Mouse (Mus musculus): ENCODE measurements at regions not wholly inside any gene's neighbourhood (a gene's known extent, or its start where the extent isn't known, plus 50 kb on each side); places are given as distances from the start of the nearest gene placed in this dataset.

GRCm38 (mm10) chr11:32925421-32926271, 101.2 kb upstream of the Smim23 start:
- Histone ChIP-seq H3K4me3 (ENCODE audit: insufficient read depth, poor library complexity, severe bottlenecking) (no peak overlapping the region), H3K79me3 (ENCODE audit: low read depth) (no peaks in the 10 kb centered on the region), H3ac (ENCODE audit: control insufficient read depth, insufficient read length, low read depth) (no peak overlapping the region), H3K79me2 (ENCODE audit: control insufficient read depth, insufficient read depth) (no peaks in the 10 kb centered on the region), H3K27me3 (ENCODE audit: control insufficient read depth, insufficient read depth, insufficient read length) (peaks cover 1% of the 10 kb centered on the region), H3K36me3 (ENCODE audit: control insufficient read depth, insufficient read depth) (no peaks in the 10 kb centered on the region)
- TF ChIP-seq CEBPB (IDR thresholded peaks at IDR 0.05; ENCODE audit: low read depth) = no peak
- no peak for TF ChIP-seq MYOG (IDR thresholded peaks at IDR 0.05; ENCODE audit: control insufficient read depth, extremely low read depth, insufficient read length)
- no peak for TF ChIP-seq MYOD1 (IDR thresholded peaks at IDR 0.05; ENCODE audit: control insufficient read depth, insufficient read length, low read depth)
- no peak for TF ChIP-seq CTCF (IDR thresholded peaks at IDR 0.05; ENCODE audit: control insufficient read depth, insufficient read depth, insufficient read length)
- no peak for TF ChIP-seq FOSL1 (IDR thresholded peaks at IDR 0.05; ENCODE audit: insufficient read depth, low read length, poor library complexity, severe bottlenecking)

- no peak overlapping the region for H3ac ChIP-seq (ENCODE audit: control insufficient read depth, insufficient read length, low read depth)
- no peaks in the 10 kb centered on the region for H3K79me2 ChIP-seq (ENCODE audit: control insufficient read depth, insufficient read depth)
- no peaks in the 10 kb centered on the region for H3K36me3 ChIP-seq (ENCODE audit: control insufficient read depth, insufficient read depth)
- TF ChIP-seq MYOD1 (IDR thresholded peaks at IDR 0.05; ENCODE audit: control insufficient read depth, insufficient read length, low read depth) (no peak), CTCF (IDR thresholded peaks at IDR 0.05; ENCODE audit: control insufficient read depth, insufficient read depth, insufficient read length) (no peak), MAX (IDR thresholded peaks at IDR 0.05) (no peak), CEBPB (IDR thresholded peaks at IDR 0.05; ENCODE audit: low read depth) (no peak)
- H3K79me3 ChIP-seq (ENCODE audit: low read depth) = no peaks in the 10 kb centered on the region
- H3K4me3 ChIP-seq (ENCODE audit: insufficient read depth, poor library complexity, severe bottlenecking) = no peak overlapping the region
- peaks cover 4% of the 10 kb centered on the region for H3K27me3 ChIP-seq (ENCODE audit: control insufficient read depth, insufficient read depth, insufficient read length)
Observed at GRCm38 (mm10) chr11:32924932-32925331, 100.5 kb upstream of the Smim23 start.

GRCm38 (mm10) chr11:32913071-32913470, 88.7 kb upstream of the Smim23 start:
- Histone ChIP-seq H3K4me3 (ENCODE audit: insufficient read depth, poor library complexity, severe bottlenecking) (no peak overlapping the region), H3ac (ENCODE audit: control insufficient read depth, insufficient read length, low read depth) (no peak overlapping the region), H3K79me3 (ENCODE audit: low read depth) (no peaks in the 10 kb centered on the region), H3K79me2 (ENCODE audit: control insufficient read depth, insufficient read depth) (no peaks in the 10 kb centered on the region), H3K36me3 (ENCODE audit: control insufficient read depth, insufficient read depth) (no peaks in the 10 kb centered on the region), H3K27me3 (ENCODE audit: control insufficient read depth, insufficient read depth, insufficient read length) (peaks cover 5% of the 10 kb centered on the region)
- TF ChIP-seq FOSL1 (IDR thresholded peaks at IDR 0.05; ENCODE audit: insufficient read depth, low read length, poor library complexity, severe bottlenecking) = no peak
- no peak for TF ChIP-seq USF1 (IDR thresholded peaks at IDR 0.05; ENCODE audit: low read depth)
- no peak for TF ChIP-seq CTCF (IDR thresholded peaks at IDR 0.05; ENCODE audit: control insufficient read depth, insufficient read depth, insufficient read length)
- TF ChIP-seq CEBPB (IDR thresholded peaks at IDR 0.05; ENCODE audit: low read depth) = no peak
- TF ChIP-seq MYOD1 (IDR thresholded peaks at IDR 0.05; ENCODE audit: control insufficient read depth, insufficient read length, low read depth) = no peak
- no peak for TF ChIP-seq MAX (IDR thresholded peaks at IDR 0.05)
- no peak for TF ChIP-seq MYOG (IDR thresholded peaks at IDR 0.05; ENCODE audit: control insufficient read depth, extremely low read depth, insufficient read length)

GRCm38 (mm10) chr11:32911791-32912190, 87.4 kb upstream of the Smim23 start:
- no peaks in the 10 kb centered on the region for H3K36me3 ChIP-seq (ENCODE audit: control insufficient read depth, insufficient read depth)
- H3K79me3 ChIP-seq (ENCODE audit: low read depth) = no peaks in the 10 kb centered on the region
- peaks cover 5% of the 10 kb centered on the region for H3K27me3 ChIP-seq (ENCODE audit: control insufficient read depth, insufficient read depth, insufficient read length)
- no peak overlapping the region for H3K4me3 ChIP-seq (ENCODE audit: insufficient read depth, poor library complexity, severe bottlenecking)
- H3K79me2 ChIP-seq (ENCODE audit: control insufficient read depth, insufficient read depth) = no peaks in the 10 kb centered on the region
- TF ChIP-seq MAX (IDR thresholded peaks at IDR 0.05) (no peak), CTCF (IDR thresholded peaks at IDR 0.05; ENCODE audit: control insufficient read depth, insufficient read depth, insufficient read length) (no peak), CEBPB (IDR thresholded peaks at IDR 0.05; ENCODE audit: low read depth) (no peak), USF1 (IDR thresholded peaks at IDR 0.05; ENCODE audit: low read depth) (no peak), MYOG (IDR thresholded peaks at IDR 0.05; ENCODE audit: control insufficient read depth, extremely low read depth, insufficient read length) (no peak), MYOD1 (IDR thresholded peaks at IDR 0.05; ENCODE audit: control insufficient read depth, insufficient read length, low read depth) (no peak), FOSL1 (IDR thresholded peaks at IDR 0.05; ENCODE audit: insufficient read depth, low read length, poor library complexity, severe bottlenecking) (no peak)
- no peak overlapping the region for H3ac ChIP-seq (ENCODE audit: control insufficient read depth, insufficient read length, low read depth)

GRCm38 (mm10) chr11:32908723-32909411, 84.5 kb upstream of the Smim23 start:
- H3ac ChIP-seq (ENCODE audit: control insufficient read depth, insufficient read length, low read depth) = no peak overlapping the region
- H3K79me3 ChIP-seq (ENCODE audit: low read depth) = no peaks in the 10 kb centered on the region
- peaks cover 5% of the 10 kb centered on the region for H3K27me3 ChIP-seq (ENCODE audit: control insufficient read depth, insufficient read depth, insufficient read length)
- no peak overlapping the region for H3K4me3 ChIP-seq (ENCODE audit: insufficient read depth, poor library complexity, severe bottlenecking)
- H3K79me2 ChIP-seq (ENCODE audit: control insufficient read depth, insufficient read depth) = no peaks in the 10 kb centered on the region
- H3K36me3 ChIP-seq (ENCODE audit: control insufficient read depth, insufficient read depth) = no peaks in the 10 kb centered on the region
- TF ChIP-seq MAX (IDR thresholded peaks at IDR 0.05) = no peak
- TF ChIP-seq CTCF (IDR thresholded peaks at IDR 0.05; ENCODE audit: control insufficient read depth, insufficient read depth, insufficient read length) = no peak
- no peak for TF ChIP-seq MYOG (IDR thresholded peaks at IDR 0.05; ENCODE audit: control insufficient read depth, extremely low read depth, insufficient read length)
- TF ChIP-seq CEBPB (IDR thresholded peaks at IDR 0.05; ENCODE audit: low read depth) = no peak
- no peak for TF ChIP-seq MYOD1 (IDR thresholded peaks at IDR 0.05; ENCODE audit: control insufficient read depth, insufficient read length, low read depth)
- no peak for TF ChIP-seq USF1 (IDR thresholded peaks at IDR 0.05; ENCODE audit: low read depth)
- no peak for TF ChIP-seq FOSL1 (IDR thresholded peaks at IDR 0.05; ENCODE audit: insufficient read depth, low read length, poor library complexity, severe bottlenecking)

All from C2C12 (cell line).